Mouse (Mus musculus): ENCODE results near the gene Foxa2.

DNA sequence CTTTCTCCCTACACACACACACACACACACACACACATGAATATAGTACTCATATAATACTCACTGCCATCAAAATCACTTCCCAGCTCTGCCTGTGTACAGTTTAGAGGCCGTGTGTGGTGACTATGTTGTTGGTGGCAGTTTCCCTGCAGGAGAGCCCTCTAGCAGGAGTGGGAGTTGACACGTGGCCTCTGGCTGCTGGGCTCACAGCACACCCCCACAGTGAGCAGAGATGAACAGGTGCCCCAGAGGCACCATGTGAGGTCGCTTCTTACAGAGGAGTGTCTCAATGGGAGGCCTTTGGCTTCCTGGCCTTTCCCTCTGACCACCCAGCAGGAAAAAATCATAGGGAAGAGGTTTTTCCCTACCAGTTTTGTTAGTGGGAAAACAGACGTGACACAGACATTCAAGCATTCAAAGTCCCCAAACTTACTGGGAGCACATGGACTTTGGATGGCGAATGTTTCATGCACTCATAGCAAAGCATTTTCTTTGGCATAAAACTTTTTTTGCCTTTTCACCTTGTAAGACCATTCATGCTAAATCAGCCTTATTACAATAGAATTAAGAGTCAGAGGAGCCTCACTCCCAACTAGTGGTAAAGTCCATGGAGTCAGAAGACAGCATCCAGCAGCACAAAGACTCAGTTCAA is 24.7 kb downstream of the Foxa2 start:
- no peak for TF ChIP-seq CTCF (IDR thresholded peaks at IDR 0.05; ENCODE audit: low read depth, low read length)
- TF ChIP-seq POLR2A (IDR thresholded peaks at IDR 0.05; ENCODE audit: borderline replicate concordance, low read depth, low read length): no peak

Measured in bone marrow macrophage, adult 2 months (primary cell).